Comparison of ENCODE assay signal across 10 mouse cellular contexts in the genomic region with DNA sequence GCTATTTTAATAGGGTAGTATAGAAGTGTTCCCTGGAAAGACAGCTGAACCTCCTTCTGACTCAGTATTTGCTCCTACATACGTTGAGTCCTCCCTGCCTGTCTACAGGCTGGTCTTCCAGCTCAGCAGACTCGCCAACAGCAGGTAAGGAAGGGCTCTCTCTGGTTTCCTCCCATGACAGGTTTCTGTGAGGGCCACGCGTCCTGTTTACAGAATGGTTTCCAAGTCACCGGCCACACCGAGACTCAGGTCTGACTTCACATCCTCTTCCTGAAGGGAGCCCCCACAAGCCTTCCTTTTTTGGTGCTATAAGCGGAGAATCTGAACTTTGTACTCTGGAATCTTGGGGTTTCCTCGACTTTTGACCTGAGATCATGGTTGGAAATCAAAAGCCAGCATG. TPM values are rescaled to one million over a fixed set of nuclear protein-coding genes. Genes with fewer than 3 reads are reported as not detected.
DNase-seq lines count a peak whose midpoint lies in the region; ATAC-seq and TF ChIP-seq lines count a peak whose summit lies in the region.
"Had no signal": no experiment of that assay in that cellular context is flagged by ENCODE, and none has a peak within 500 bp of the region (broad histone marks: within the 10 kb centered on the region; RNA-seq: fewer than 3 reads in every experiment).

No protein-coding gene starts in this region.

- H3K9me3 ChIP-seq in heart, embryonic 15.5 days (replicated peaks), result no peaks in the 10 kb centered on the region
- no peaks in the 10 kb centered on the region for H3K9me3 ChIP-seq in stomach, embryonic 14.5 days (ENCODE audit: control insufficient read depth, low read depth, low read length)
- no peaks in the 10 kb centered on the region for H3K9me3 ChIP-seq in stomach, postnatal 0 days (ENCODE audit: control insufficient read depth, low read length)

- no peak for DNase-seq in heart, postnatal 10 days
- no peak for DNase-seq in stomach, postnatal 0 days (ENCODE audit: low spot score)
- DNase-seq in retina, embryonic 14.5 days (ENCODE audit: low spot score), result no peak
- no peak for DNase-seq in urinary bladder, postnatal 10 days (ENCODE audit: low spot score)
- no peak for DNase-seq in adrenal gland, postnatal 36 days
- DNase-seq: forebrain, postnatal 0 days; kidney, adult 11 months had no signal

- no peak for TF ChIP-seq EP300 in stomach, postnatal 0 days (optimal IDR thresholded peaks at IDR 0.05)

- peaks cover 39% of the 10 kb centered on the region for H3K4me1 ChIP-seq in heart, embryonic 15.5 days (replicated peaks)
- H3K4me1 ChIP-seq in stomach, embryonic 14.5 days (ENCODE audit: control insufficient read depth, insufficient read depth, low read length), result peaks cover 5% of the 10 kb centered on the region; the same call in 1 of the 2 replicates
- H3K4me1 ChIP-seq in stomach, postnatal 0 days (replicated peaks; ENCODE audit: control insufficient read depth, insufficient read depth), result no peaks in the 10 kb centered on the region

- H3K4me2 ChIP-seq in heart, embryonic 15.5 days, result no peak overlapping the region
- no peak overlapping the region for H3K4me2 ChIP-seq in stomach, embryonic 14.5 days (replicated peaks; ENCODE audit: low read depth, low read length)
- H3K4me2 ChIP-seq in stomach, postnatal 0 days (replicated peaks; ENCODE audit: low read depth), result no peak overlapping the region

- no peak overlapping the region for H3K9ac ChIP-seq in heart, embryonic 15.5 days
- H3K9ac ChIP-seq in stomach, embryonic 14.5 days (replicated peaks; ENCODE audit: low read depth, low read length), result no peak overlapping the region
- no peak overlapping the region for H3K9ac ChIP-seq in stomach, postnatal 0 days (ENCODE audit: low read length)
- H3K9ac ChIP-seq: forebrain, postnatal 0 days had no signal

- H3K4me3 ChIP-seq in heart, embryonic 15.5 days, result no peak overlapping the region
- no peak overlapping the region for H3K4me3 ChIP-seq in stomach, embryonic 14.5 days (ENCODE audit: low read depth, low read length)
- H3K4me3 ChIP-seq in stomach, postnatal 0 days (ENCODE audit: low read depth, low read length), result no peak overlapping the region

- H3K27ac ChIP-seq in heart, embryonic 15.5 days, result peak overlapping the region; percentile 71
- H3K27ac ChIP-seq in stomach, embryonic 14.5 days (ENCODE audit: low read length), result peak overlapping the region; percentile 39; the same call in 1 of the 2 replicates
- no peak overlapping the region for H3K27ac ChIP-seq in stomach, postnatal 0 days (replicated peaks)

- no peaks in the 10 kb centered on the region for H3K36me3 ChIP-seq in heart, embryonic 15.5 days
- no peaks in the 10 kb centered on the region for H3K36me3 ChIP-seq in stomach, embryonic 14.5 days (ENCODE audit: control insufficient read depth, insufficient read depth, low read length)
- no peaks in the 10 kb centered on the region for H3K36me3 ChIP-seq in stomach, postnatal 0 days (ENCODE audit: control insufficient read depth, insufficient read depth, low read length)

- ATAC-seq in heart, embryonic 15.5 days (replicated peaks; ENCODE audit: insufficient number of reproducible peaks, insufficient read depth, low FRiP score, low read depth), result no peak
- ATAC-seq in stomach, embryonic 14.5 days (ENCODE audit: insufficient number of reproducible peaks, insufficient read depth, low FRiP score, low read depth), result no peak
- no peak for ATAC-seq in stomach, postnatal 0 days (ENCODE audit: low FRiP score, low TSS enrichment)
- peak; percentile 19; the same call in 1 of the 2 replicates for ATAC-seq in megakaryocyte, adult 5-6 weeks (ENCODE audit: poor library complexity, severe bottlenecking)
- ATAC-seq: forebrain, postnatal 0 days had no signal

- H3K27me3 ChIP-seq in heart, embryonic 15.5 days, result no peaks in the 10 kb centered on the region; the same call in 1 of the 2 replicates
- H3K27me3 ChIP-seq in stomach, embryonic 14.5 days (ENCODE audit: control insufficient read depth, insufficient read depth, low read length), result no peaks in the 10 kb centered on the region
- H3K27me3 ChIP-seq in stomach, postnatal 0 days (ENCODE audit: control insufficient read depth, insufficient read depth, low read length), result no peaks in the 10 kb centered on the region

- WGBS in heart, embryonic 15.5 days, result 62% methylated on average over 8 of the region's 8 CpGs
- WGBS in stomach, embryonic 14.5 days, result 81% methylated on average over 8 of the region's 8 CpGs
- 68% methylated on average over 8 of the region's 8 CpGs for WGBS in stomach, postnatal 0 days

- TF ChIP-seq CTCF in stomach, postnatal 0 days (IDR thresholded peaks at IDR 0.05; ENCODE audit: low read depth), result no peak

- intact Hi-C loops in heart, postnatal 10 days (cut with DNase I), result no loop called here

RNA-seq across cellular contexts. Expression of a gene that starts 7.4 kb away (rescaled TPM):
- 9.2 and 13.9 TPM in 2 replicates for polyA plus RNA-seq in heart, embryonic 15.5 days (2015; fragmentation: Nextera tagmentation; extraction: Ambion mirVana)
- total RNA-seq in heart, postnatal 10 days (2021), result 10 to 100 TPM; 16.2 TPM
- polyA plus RNA-seq in stomach, embryonic 14.5 days (2014; fragmentation: Nextera tagmentation; extraction: Ambion mirVana), result 13.6 and 13.8 TPM in 2 replicates
- 4.6 and 4.8 TPM in 2 replicates for polyA plus RNA-seq in stomach, postnatal 0 days (2015; fragmentation: Nextera tagmentation; extraction: Ambion mirVana)
- total RNA-seq in megakaryocyte, adult 5-6 weeks (2015), result 62.4 and 70.2 TPM in 2 replicates
- 113 and 118 TPM in 2 replicates for total RNA-seq in megakaryocyte, adult 5-6 weeks (2017)
- total RNA-seq in adrenal gland, postnatal 36 days (2021), result 10 to 100 TPM in 1 of 2 experiments, 1 to 10 TPM in 1; 7.4 to 12.7 TPM
